Mouse (Mus musculus): ENCODE measurements at regions not wholly inside any gene's neighbourhood (a gene's known extent, or its start where the extent isn't known, plus 50 kb on each side); places are given as distances from the start of the nearest gene placed in this dataset.

- no peak for DNase-seq (ENCODE audit: low read depth, low spot score)
These were observed 99.8 kb downstream of the Olfm4 start for GRCm38 (mm10) chr14:80083724-80084123.

- no peak for DNase-seq (ENCODE audit: low read depth, low spot score)
These were observed 113.4 kb downstream of the Olfm4 start for GRCm38 (mm10) chr14:80097238-80097637.

- DNase-seq (ENCODE audit: low read depth, low spot score) = no peak
These were observed 129.3 kb downstream of the Olfm4 start for GRCm38 (mm10) chr14:80113115-80113687.

GRCm38 (mm10) chr14:80114326-80114725 lies 130.4 kb downstream of the Olfm4 start:
- no peak for DNase-seq (ENCODE audit: low read depth, low spot score)

GRCm38 (mm10) chr14:80125156-80125555 lies 141.3 kb downstream of the Olfm4 start:
- no peak for DNase-seq (ENCODE audit: low read depth, low spot score)

- DNase-seq (ENCODE audit: low read depth, low spot score) = no peak
These were observed 144.3 kb downstream of the Olfm4 start for GRCm38 (mm10) chr14:80128181-80128580.

- DNase-seq (ENCODE audit: low read depth, low spot score) = no peak
These were observed 153.7 kb downstream of the Olfm4 start for GRCm38 (mm10) chr14:80137541-80137940.

GRCm38 (mm10) chr14:80138991-80139791 lies 155.3 kb downstream of the Olfm4 start:
- DNase-seq (ENCODE audit: low read depth, low spot score) = no peak

GRCm38 (mm10) chr14:80157002-80157401 lies 173.1 kb downstream of the Olfm4 start:
- peak; percentile 64 for DNase-seq (ENCODE audit: low read depth, low spot score)

GRCm38 (mm10) chr14:80169211-80169610 lies 185.3 kb downstream of the Olfm4 start:
- no peak for DNase-seq (ENCODE audit: low read depth, low spot score)

- peak; percentile 23 for DNase-seq (ENCODE audit: low read depth, low spot score)
These were observed 186.7 kb downstream of the Olfm4 start for GRCm38 (mm10) chr14:80170450-80171180.

GRCm38 (mm10) chr14:80172799-80173484 lies 189.1 kb downstream of the Olfm4 start:
- DNase-seq (ENCODE audit: low read depth, low spot score) = no peak

GRCm38 (mm10) chr14:80176464-80176863 lies 192.6 kb downstream of the Olfm4 start:
- no peak for DNase-seq (ENCODE audit: low read depth, low spot score)

GRCm38 (mm10) chr14:80195041-80195440 lies 211.2 kb downstream of the Olfm4 start:
- DNase-seq (ENCODE audit: low read depth, low spot score) = no peak

- DNase-seq (ENCODE audit: low read depth, low spot score) = peak; percentile 10
These were observed 229.0 kb downstream of the Olfm4 start for GRCm38 (mm10) chr14:80212916-80213315.

- no peak for DNase-seq (ENCODE audit: low read depth, low spot score)
These were observed 229.8 kb downstream of the Olfm4 start for GRCm38 (mm10) chr14:80213666-80214065.

- peak; percentile 89 for DNase-seq (ENCODE audit: low read depth, low spot score)
These were observed 232.2 kb downstream of the Olfm4 start for GRCm38 (mm10) chr14:80215960-80216552.

GRCm38 (mm10) chr14:80232066-80232465 lies 248.2 kb downstream of the Olfm4 start:
- no peak for DNase-seq (ENCODE audit: low read depth, low spot score)

- DNase-seq (ENCODE audit: low read depth, low spot score) = no peak
These were observed 249.1 kb downstream of the Olfm4 start for GRCm38 (mm10) chr14:80232976-80233375.

GRCm38 (mm10) chr14:80237136-80237535 lies 253.3 kb downstream of the Olfm4 start:
- no peak for DNase-seq (ENCODE audit: low read depth, low spot score)

GRCm38 (mm10) chr14:80237552-80237951 lies 253.7 kb downstream of the Olfm4 start:
- no peak for DNase-seq (ENCODE audit: low read depth, low spot score)

All from ES-CJ7 (cell line).